Mouse (Mus musculus) neural tube, embryonic 12.5 days (tissue): Measurements from ENCODE around the gene Hspa5. TPM values are rescaled to one million over a fixed set of nuclear protein-coding genes. Genes with fewer than 3 reads are reported as not detected.
"Not testable (repeated sequence)": the region's sequence is repeated elsewhere in the genome, so short reads cannot be mapped to it uniquely, and the experiment has no call there.

Experiments
- ATAC-seq: fragments of 200-750 bp; cut with Nextera tagmentation; 2 replicates; pipeline ENCODE4 v1.8.0; 2017; ENCODE audit warnings: low read depth, mild to moderate bottlenecking, moderate TSS enrichment, moderate library complexity; ENCODE audit not compliant: low FRiP score
- H3K27ac ChIP-seq: fragments of 300-500 bp; sonication (generic); 2 replicates; pipeline ENCODE4 v1.5.1; 2016
- H3K27me3 ChIP-seq: fragments of 300-500 bp; sonication (generic); replicated peaks from 2 replicates; pipeline ENCODE4 v1.6.1; 2016; ENCODE audit warnings: mild to moderate bottlenecking
- H3K36me3 ChIP-seq: fragments of 300-500 bp; sonication (generic); 2 replicates; pipeline ENCODE4 v1.6.1; 2016; ENCODE audit warnings: mild to moderate bottlenecking
- H3K4me1 ChIP-seq: fragments of 300-500 bp; sonication (generic); 2 replicates; pipeline ENCODE4 v1.6.1; 2016
- H3K4me2 ChIP-seq: fragments of 300-500 bp; sonication (generic); replicated peaks from 2 replicates; pipeline ENCODE4 v1.6.1; 2016; ENCODE audit warnings: mild to moderate bottlenecking
- H3K4me3 ChIP-seq: fragments of 300-500 bp; sonication (generic); 2 replicates; pipeline ENCODE4 v1.5.1; 2016
- H3K9ac ChIP-seq: fragments of 300-500 bp; sonication (generic); 2 replicates; pipeline ENCODE4 v1.6.1; 2016; ENCODE audit warnings: mild to moderate bottlenecking
- H3K9me3 ChIP-seq: fragments of 300-500 bp; sonication (generic); 2 replicates; pipeline ENCODE4 v1.6.1; 2016; ENCODE audit warnings: mild to moderate bottlenecking
- WGBS: fragments of 180-500 bp; shearing (Covaris S2); methylation state at CpG from one replicate; pipeline ENCODE4 v1.1.7; 2016; 5-methylcytosine and 5-hydroxymethylcytosine counted together
- polyA plus RNA-seq: library from polyadenylated mRNA; unstranded; fragments of >200 nt; fragmentation: Nextera tagmentation; extraction: Ambion mirVana; gene quantifications from 2 replicates; pipeline ENCODE4 v1.2.1, GENCODE M21; 2016

Hspa5 gene
- polyA plus RNA-seq, 1 experiment from 2014 or later, result 638 TPM

GRCm38 (mm10) chr2:34774493-34774892 is 2.7 kb downstream of the Hspa5 start:
- no peak for ATAC-seq
- no peak overlapping the region for H3K27ac ChIP-seq
- 96% methylated on average over 6 of the region's 6 CpGs for WGBS
- H3K4me2 ChIP-seq, result peak overlapping the region; percentile 64
- H3K36me3 ChIP-seq, result peaks cover 61% of the 10 kb centered on the region
- peaks cover 50% of the 10 kb centered on the region for H3K4me1 ChIP-seq
- H3K27me3 ChIP-seq, result no peaks in the 10 kb centered on the region
- no peak overlapping the region for H3K4me3 ChIP-seq
- H3K9ac ChIP-seq, result 0 out of 2 replicates have a peak overlapping the region, but pooled peaks have one; percentile 5
- no peaks in the 10 kb centered on the region for H3K9me3 ChIP-seq

DNA sequence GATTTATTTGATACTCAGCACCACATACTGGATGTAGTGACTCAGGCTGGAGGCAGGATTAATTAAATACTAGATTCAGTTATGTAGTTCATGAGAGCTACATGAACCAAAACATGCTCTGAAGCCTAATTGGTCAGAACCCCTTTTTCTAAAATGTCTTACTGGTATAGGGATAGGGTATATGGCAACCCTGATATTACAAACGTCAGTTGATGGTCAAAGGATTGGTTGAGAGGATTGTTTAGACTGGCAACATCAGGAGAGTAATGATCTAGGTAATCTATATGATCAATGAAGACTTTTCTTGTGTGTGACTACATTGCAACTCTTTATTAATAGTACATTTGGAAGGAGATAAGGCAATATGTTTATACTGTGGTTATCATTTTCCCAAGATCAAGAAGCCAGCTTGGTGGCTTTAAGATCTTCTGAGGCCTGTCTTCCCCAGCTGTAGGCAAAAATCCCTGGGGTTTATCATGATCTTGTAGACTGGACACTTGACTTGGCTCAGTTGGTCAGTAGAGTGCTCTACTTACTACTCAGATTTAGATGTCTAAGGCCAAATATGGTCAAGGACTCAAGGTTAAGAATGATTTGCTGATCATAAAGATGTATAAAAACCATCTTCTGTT is 5.6 kb downstream of the Hspa5 start:
- H3K36me3 ChIP-seq, result peaks cover 66% of the 10 kb centered on the region
- peaks cover 44% of the 10 kb centered on the region for H3K4me1 ChIP-seq
- no peak overlapping the region for H3K9ac ChIP-seq
- 58% methylated on average over 1 of the region's 1 CpGs for WGBS
- H3K27me3 ChIP-seq, result no peaks in the 10 kb centered on the region
- H3K4me2 ChIP-seq, result peak overlapping the region; percentile 64
- no peak for ATAC-seq
- H3K9me3 ChIP-seq, result no peaks in the 10 kb centered on the region
- H3K4me3 ChIP-seq, result no peak overlapping the region
- H3K27ac ChIP-seq, result no peak overlapping the region

- Histone ChIP-seq H3K9ac (no peak overlapping the region), H3K27me3 (no peaks in the 10 kb centered on the region), H3K4me1 (no peaks in the 10 kb centered on the region), H3K36me3 (peaks cover 50% of the 10 kb centered on the region), H3K4me2 (no peak overlapping the region), H3K27ac (no peak overlapping the region), H3K9me3 (no peaks in the 10 kb centered on the region), H3K4me3 (no peak overlapping the region)
- 93% methylated on average over 14 of the region's 14 CpGs for WGBS
- ATAC-seq, result no peak
These were observed 11.6 kb downstream of the Hspa5 start for GRCm38 (mm10) chr2:34783064-34784020.

DNA sequence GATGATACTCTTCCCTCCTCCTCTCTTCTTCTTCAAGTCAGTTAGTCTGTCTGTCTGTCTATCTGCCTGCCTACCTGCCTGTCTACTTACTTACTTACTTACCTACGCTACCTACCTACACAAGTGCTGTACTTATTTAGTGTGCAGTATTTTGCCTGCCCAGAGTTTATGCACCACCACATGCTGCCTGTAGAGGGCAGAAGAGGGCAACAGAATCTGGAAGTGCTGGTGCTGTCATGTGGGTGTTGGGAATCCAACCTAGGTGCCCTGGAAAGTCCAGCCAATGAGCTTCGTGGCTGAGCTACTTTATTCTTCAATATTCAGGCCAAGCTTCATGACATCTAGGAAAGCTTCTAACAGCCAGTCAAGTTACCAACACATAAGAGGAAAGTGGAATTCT is 12.3 kb downstream of the Hspa5 start:
- no peaks in the 10 kb centered on the region for H3K27me3 ChIP-seq
- no peak overlapping the region for H3K4me3 ChIP-seq
- H3K4me2 ChIP-seq, result no peak overlapping the region
- 89% methylated on average over 2 of the region's 2 CpGs for WGBS
- no peak for ATAC-seq
- H3K36me3 ChIP-seq, result peaks cover 45% of the 10 kb centered on the region
- H3K4me1 ChIP-seq, result no peaks in the 10 kb centered on the region
- H3K9ac ChIP-seq, result no peak overlapping the region
- H3K27ac ChIP-seq, result no peak overlapping the region
- no peaks in the 10 kb centered on the region for H3K9me3 ChIP-seq

- no peak for ATAC-seq
- no peak overlapping the region for H3K4me2 ChIP-seq
- no peaks in the 10 kb centered on the region for H3K27me3 ChIP-seq
- peaks cover 27% of the 10 kb centered on the region for H3K36me3 ChIP-seq
- H3K27ac ChIP-seq, result no peak overlapping the region
- no peaks in the 10 kb centered on the region for H3K9me3 ChIP-seq
- H3K4me3 ChIP-seq, result no peak overlapping the region
- 95% methylated on average over 8 of the region's 8 CpGs for WGBS
- H3K4me1 ChIP-seq, result no peaks in the 10 kb centered on the region
- H3K9ac ChIP-seq, result no peak overlapping the region
These were observed 18.5 kb downstream of the Hspa5 start for GRCm38 (mm10) chr2:34790282-34790681.

DNA sequence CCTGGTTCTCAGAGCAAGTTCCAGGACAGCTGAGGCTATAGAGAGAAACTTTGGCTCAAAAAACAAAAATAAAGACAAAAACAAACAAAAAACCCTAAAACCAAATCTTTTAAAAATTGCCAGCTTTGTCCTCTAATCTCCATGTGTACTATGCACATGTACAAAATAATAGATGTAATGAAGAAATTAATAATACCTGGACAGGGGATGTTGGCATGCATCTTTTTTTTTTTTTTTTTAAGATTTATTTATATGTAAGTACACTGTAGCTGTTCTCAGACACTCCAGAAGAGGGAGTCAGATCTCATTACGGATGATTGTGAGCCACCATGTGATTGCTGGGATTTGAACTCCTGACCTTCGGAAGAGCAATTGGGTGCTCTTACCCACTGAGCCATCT is 20.8 kb downstream of the Hspa5 start:
- H3K4me2 ChIP-seq, H3K9me3 ChIP-seq, H3K27ac ChIP-seq, H3K9ac ChIP-seq, ATAC-seq, H3K4me3 ChIP-seq, H3K4me1 ChIP-seq, H3K27me3 ChIP-seq: not testable (repeated sequence)
- H3K36me3 ChIP-seq, result peaks cover 17% of the 10 kb centered on the region
- WGBS, result 95% methylated on average over 2 of the region's 2 CpGs

GRCm38 (mm10) chr2:34794511-34794910 is 22.7 kb downstream of the Hspa5 start:
- no peak overlapping the region for H3K4me2 ChIP-seq
- no peak overlapping the region for H3K4me3 ChIP-seq
- ATAC-seq, result no peak
- peaks cover 7% of the 10 kb centered on the region; the same call in 1 of the 2 replicates for H3K4me1 ChIP-seq
- WGBS, result 89% methylated on average over 2 of the region's 2 CpGs
- peaks cover 17% of the 10 kb centered on the region for H3K36me3 ChIP-seq
- no peak overlapping the region for H3K27ac ChIP-seq
- no peaks in the 10 kb centered on the region for H3K9me3 ChIP-seq
- H3K27me3 ChIP-seq, result no peaks in the 10 kb centered on the region
- H3K9ac ChIP-seq, result no peak overlapping the region

DNA sequence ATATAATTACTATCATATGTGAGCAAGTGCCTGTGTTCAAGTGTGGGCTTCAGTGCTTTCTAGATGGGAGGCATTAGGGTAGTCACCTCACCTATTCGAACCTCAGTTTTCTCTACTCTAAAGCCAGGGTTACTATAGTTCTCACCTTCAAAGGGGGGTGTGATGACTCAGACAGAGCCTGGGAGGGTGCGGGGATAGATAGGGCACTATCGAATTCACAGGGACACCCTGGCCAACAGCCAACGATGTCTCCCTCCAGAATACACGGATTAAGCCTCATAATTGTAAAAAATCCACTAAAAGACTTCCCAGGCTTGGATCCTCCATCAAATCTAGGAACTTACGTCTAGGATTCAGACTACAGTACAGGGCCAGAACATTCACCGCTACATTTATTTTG is 23.7 kb downstream of the Hspa5 start:
- H3K36me3 ChIP-seq, result peaks cover 12% of the 10 kb centered on the region
- peaks cover 10% of the 10 kb centered on the region for H3K4me1 ChIP-seq
- no peaks in the 10 kb centered on the region for H3K27me3 ChIP-seq
- no peak overlapping the region for H3K9ac ChIP-seq
- ATAC-seq, result no peak
- WGBS, result 97% methylated on average over 7 of the region's 7 CpGs
- H3K4me2 ChIP-seq, result no peak overlapping the region
- H3K9me3 ChIP-seq, result no peaks in the 10 kb centered on the region
- no peak overlapping the region for H3K4me3 ChIP-seq
- H3K27ac ChIP-seq, result no peak overlapping the region

DNA sequence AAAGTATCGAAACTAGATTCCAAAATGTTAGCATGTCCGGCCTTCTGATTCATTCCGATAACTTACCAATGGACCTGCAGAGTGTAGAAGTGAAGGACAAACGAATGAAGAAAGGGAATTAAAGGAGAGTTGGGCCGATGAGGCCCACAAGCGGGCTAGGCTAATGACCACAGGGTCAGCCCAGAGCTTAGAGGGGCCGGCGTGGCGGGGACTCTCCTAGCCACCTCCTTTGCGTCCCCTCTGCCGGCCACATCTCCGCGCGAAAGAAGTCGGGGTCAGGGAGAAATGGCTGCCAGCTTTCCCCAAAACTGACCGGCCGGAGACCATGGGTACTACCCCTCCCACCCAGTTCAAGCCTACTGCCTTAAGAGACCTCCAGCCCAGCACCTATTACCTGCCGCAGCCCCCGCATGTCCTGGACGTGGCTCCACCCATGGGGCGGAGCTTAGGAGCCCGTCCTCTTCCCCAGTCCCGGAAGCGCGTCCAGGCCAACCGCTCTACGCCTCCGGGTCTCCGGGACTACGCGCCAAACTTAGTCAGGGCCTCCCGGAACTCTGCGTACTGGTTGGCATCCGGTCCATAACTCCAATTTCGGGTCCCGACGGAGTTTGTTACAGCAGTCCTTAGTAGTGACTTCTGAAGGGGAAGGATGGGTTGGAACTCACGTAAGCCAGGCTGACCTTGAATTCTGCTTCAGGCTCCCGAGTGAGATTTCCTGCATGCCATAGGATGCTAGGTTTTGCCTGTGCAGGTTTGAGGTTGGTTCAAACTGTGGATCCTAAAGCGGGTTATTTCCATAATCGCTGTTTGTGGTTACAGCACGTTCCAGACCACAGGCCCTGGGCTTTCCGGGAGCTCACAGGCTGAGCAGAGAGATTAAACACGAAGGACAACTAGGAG is 27.8 kb downstream of the Hspa5 start, which contains the start of gene Rabepk:
TSS of gene Rabepk (minus strand) at position 556 of the 900 bp plus-strand sequence.
- Histone ChIP-seq H3K9me3 (no peaks in the 10 kb centered on the region), H3K4me1 (peaks cover 15% of the 10 kb centered on the region), H3K27me3 (no peaks in the 10 kb centered on the region), H3K4me3 (peak within 1 kb of the TSS; percentile 62), H3K4me2 (peak within 1 kb of the TSS; percentile 85), H3K27ac (no peak within 1 kb of the TSS), H3K9ac (peak within 1 kb of the TSS; percentile 55), H3K36me3 (peaks cover 7% of the 10 kb centered on the region; the same call in 1 of the 2 replicates)
- 6% methylated on average over 44 of the region's 44 CpGs for WGBS
- ATAC-seq, result peak; percentile 55

DNA sequence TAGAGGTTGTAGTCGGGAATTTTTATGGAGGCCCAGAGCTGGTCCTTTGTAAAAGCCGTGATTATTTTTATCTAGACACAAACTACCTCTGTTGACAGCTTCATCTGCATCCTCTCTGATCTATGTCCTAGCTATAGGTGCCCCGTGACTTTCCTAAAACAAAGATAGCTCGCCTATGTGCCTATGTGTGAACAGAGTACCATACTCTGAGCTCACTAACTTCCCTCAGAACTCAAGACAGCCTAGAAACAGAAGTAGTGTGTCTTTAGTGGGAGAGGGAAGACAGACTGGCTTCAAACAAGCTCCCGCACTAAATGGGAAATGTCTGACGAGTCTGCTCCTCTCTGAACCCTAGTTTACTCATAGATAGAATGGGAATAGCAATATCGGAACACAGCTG is 28.6 kb downstream of the Hspa5 start:
- H3K4me1 ChIP-seq, result peaks cover 15% of the 10 kb centered on the region
- H3K4me3 ChIP-seq, result no peak overlapping the region
- H3K27ac ChIP-seq, result no peak overlapping the region
- no peaks in the 10 kb centered on the region for H3K36me3 ChIP-seq
- no peak overlapping the region for H3K9ac ChIP-seq
- no peaks in the 10 kb centered on the region for H3K27me3 ChIP-seq
- H3K4me2 ChIP-seq, result peak overlapping the region; percentile 85; the same call in 1 of the 2 replicates
- 80% methylated on average over 7 of the region's 7 CpGs for WGBS
- ATAC-seq, result no peak
- H3K9me3 ChIP-seq, result no peaks in the 10 kb centered on the region

- peaks cover under 1% of the 10 kb centered on the region; the same call in 1 of the 2 replicates for H3K36me3 ChIP-seq
- WGBS, result 5% methylated on average over 39 of the region's 39 CpGs
- no peaks in the 10 kb centered on the region for H3K9me3 ChIP-seq
- peak overlapping the region; percentile 83 for H3K27ac ChIP-seq
- peak overlapping the region; percentile 72 for H3K9ac ChIP-seq
- H3K4me1 ChIP-seq, result peaks cover 15% of the 10 kb centered on the region
- no peaks in the 10 kb centered on the region for H3K27me3 ChIP-seq
- peak; percentile 96 for ATAC-seq
- H3K4me3 ChIP-seq, result peak overlapping the region; percentile 63
- peak overlapping the region; percentile 40 for H3K4me2 ChIP-seq
These were observed 30.0 kb downstream of the Hspa5 start for GRCm38 (mm10) chr2:34801516-34802482.
